Mouse (Mus musculus): ENCODE measurements at regions not wholly inside any gene's neighbourhood (a gene's known extent, or its start where the extent isn't known, plus 50 kb on each side); places are given as distances from the start of the nearest gene placed in this dataset.
"Not testable (repeated sequence)": the region's sequence is repeated elsewhere in the genome, so short reads cannot be mapped to it uniquely, and the experiment has no call there.

DNA sequence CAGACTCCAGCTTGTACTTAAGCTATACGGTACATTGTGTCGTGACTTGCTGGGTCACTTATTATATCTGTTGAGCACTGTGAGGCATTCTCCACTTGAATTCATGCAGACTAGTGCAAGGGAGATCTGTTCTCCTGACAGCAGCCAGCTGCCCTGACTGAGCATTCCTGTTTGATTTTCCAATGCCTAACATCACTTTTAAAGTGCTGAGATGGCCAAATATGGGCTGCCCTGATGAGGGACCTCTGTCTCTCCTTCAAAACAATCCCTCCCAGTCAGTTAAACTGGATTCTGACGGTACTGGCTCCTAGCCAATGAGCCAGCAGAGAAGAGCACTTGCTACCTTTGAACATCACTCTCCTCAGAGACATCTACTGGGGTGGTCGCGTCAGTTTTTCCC is 57.6 kb upstream of the Lekr1 start:
- no peaks in the 10 kb centered on the region for H3K9me3 ChIP-seq (ENCODE audit: control insufficient read depth, low read length)
- no peak overlapping the region for H3K4me3 ChIP-seq (replicated peaks; ENCODE audit: low read length)
- no peak for ATAC-seq
- no peaks in the 10 kb centered on the region for H3K27me3 ChIP-seq (replicated peaks; ENCODE audit: control insufficient read depth, insufficient read depth, low read length)
- WGBS, result 53% methylated on average over 5 of the region's 5 CpGs
- H3K27ac ChIP-seq (ENCODE audit: low read length), result no peak overlapping the region
- H3K9ac ChIP-seq (replicated peaks; ENCODE audit: low read depth, low read length), result no peak overlapping the region
- H3K36me3 ChIP-seq (ENCODE audit: control insufficient read depth, insufficient read depth), result no peaks in the 10 kb centered on the region
- no peak overlapping the region for H3K4me2 ChIP-seq (ENCODE audit: low read length)
- peaks cover 3% of the 10 kb centered on the region; the same call in 1 of the 2 replicates for H3K4me1 ChIP-seq (replicated peaks; ENCODE audit: control insufficient read depth, insufficient read depth, low read length)

DNA sequence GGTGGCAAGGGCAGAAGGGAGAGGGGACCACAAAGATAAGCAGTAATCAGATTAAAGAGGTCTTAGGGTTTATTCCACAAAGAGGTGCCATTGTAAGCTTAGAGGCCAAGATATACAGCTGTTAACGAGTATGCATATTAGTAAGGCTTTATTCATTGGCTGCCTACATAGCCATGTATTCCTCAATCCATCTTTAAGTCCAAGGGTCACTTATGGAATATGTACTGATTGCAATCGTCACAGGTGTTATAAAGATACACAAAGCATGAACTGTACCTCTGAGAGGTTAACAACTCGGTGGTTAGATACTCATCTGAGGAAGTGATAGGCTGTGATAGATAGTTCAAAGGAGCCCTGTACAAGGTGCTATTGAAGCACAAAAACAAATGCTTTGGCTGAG is 54.3 kb upstream of the Lekr1 start:
- Histone ChIP-seq H3K9ac (replicated peaks; ENCODE audit: low read depth, low read length) (no peak overlapping the region), H3K36me3 (ENCODE audit: control insufficient read depth, insufficient read depth) (no peaks in the 10 kb centered on the region), H3K9me3 (ENCODE audit: control insufficient read depth, low read length) (no peaks in the 10 kb centered on the region), H3K4me3 (replicated peaks; ENCODE audit: low read length) (no peak overlapping the region), H3K4me2 (ENCODE audit: low read length) (no peak overlapping the region), H3K27ac (ENCODE audit: low read length) (no peak overlapping the region), H3K27me3 (replicated peaks; ENCODE audit: control insufficient read depth, insufficient read depth, low read length) (no peaks in the 10 kb centered on the region), H3K4me1 (replicated peaks; ENCODE audit: control insufficient read depth, insufficient read depth, low read length) (peaks cover 3% of the 10 kb centered on the region; the same call in 1 of the 2 replicates)
- no peak for ATAC-seq
- 65% methylated on average over 3 of the region's 3 CpGs for WGBS

DNA sequence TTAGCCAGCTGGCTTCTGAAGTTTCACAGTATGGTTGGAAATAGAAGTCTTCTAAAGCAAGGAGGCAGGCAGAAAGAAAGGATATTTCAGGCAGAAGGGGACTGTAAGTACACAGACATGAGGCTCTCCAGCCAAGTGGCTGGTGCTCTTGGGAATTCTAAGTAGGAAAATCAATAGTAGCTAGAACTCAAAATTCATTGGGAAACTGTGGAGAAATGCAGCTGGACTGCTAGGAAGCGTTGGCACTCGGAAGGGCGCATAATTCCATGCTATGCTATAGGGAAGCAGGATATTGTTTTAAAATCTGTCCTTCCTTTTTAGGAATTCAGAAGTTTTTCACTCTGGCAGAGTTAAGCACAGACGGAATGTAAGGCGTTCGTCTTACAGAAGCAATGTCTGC is 53.6 kb upstream of the Lekr1 start:
- ATAC-seq, result peak; percentile 54; the same call in 1 of the 2 replicates
- 45% methylated on average over 6 of the region's 6 CpGs for WGBS

GRCm38 (mm10) chr3:65612968-65613367 is 53.1 kb upstream of the Lekr1 start:
- no peak overlapping the region for H3K4me3 ChIP-seq (replicated peaks; ENCODE audit: low read length)
- peaks cover 3% of the 10 kb centered on the region; the same call in 1 of the 2 replicates for H3K4me1 ChIP-seq (replicated peaks; ENCODE audit: control insufficient read depth, insufficient read depth, low read length)
- H3K9ac ChIP-seq (replicated peaks; ENCODE audit: low read depth, low read length), result no peak overlapping the region
- H3K27ac ChIP-seq (ENCODE audit: low read length), result peak overlapping the region; percentile 31; the same call in 1 of the 2 replicates
- no peaks in the 10 kb centered on the region for H3K27me3 ChIP-seq (replicated peaks; ENCODE audit: control insufficient read depth, insufficient read depth, low read length)
- no peak overlapping the region for H3K4me2 ChIP-seq (ENCODE audit: low read length)
- H3K36me3 ChIP-seq (ENCODE audit: control insufficient read depth, insufficient read depth), result no peaks in the 10 kb centered on the region
- WGBS, result 80% methylated on average over 6 of the region's 6 CpGs
- ATAC-seq, result no peak
- no peaks in the 10 kb centered on the region for H3K9me3 ChIP-seq (ENCODE audit: control insufficient read depth, low read length)

More for the DNA sequence above, 53.6 kb upstream of the Lekr1 start:
- Histone ChIP-seq H3K27ac (ENCODE audit: low read length) (no peak overlapping the region), H3K27me3 (replicated peaks; ENCODE audit: control insufficient read depth, insufficient read depth, low read length) (no peaks in the 10 kb centered on the region), H3K4me1 (replicated peaks; ENCODE audit: control insufficient read depth, insufficient read depth, low read length) (peaks cover 3% of the 10 kb centered on the region; the same call in 1 of the 2 replicates), H3K36me3 (ENCODE audit: control insufficient read depth, insufficient read depth) (no peaks in the 10 kb centered on the region), H3K9ac (replicated peaks; ENCODE audit: low read depth, low read length) (no peak overlapping the region), H3K4me3 (replicated peaks; ENCODE audit: low read length) (no peak overlapping the region), H3K4me2 (ENCODE audit: low read length) (no peak overlapping the region), H3K9me3 (ENCODE audit: control insufficient read depth, low read length) (no peaks in the 10 kb centered on the region)

- H3K36me3 ChIP-seq (ENCODE audit: control insufficient read depth, insufficient read depth); H3K4me1 ChIP-seq (replicated peaks; ENCODE audit: control insufficient read depth, insufficient read depth, low read length); H3K4me2 ChIP-seq (ENCODE audit: low read length); H3K9me3 ChIP-seq (ENCODE audit: control insufficient read depth, low read length); H3K4me3 ChIP-seq (replicated peaks; ENCODE audit: low read length); ATAC-seq; H3K27me3 ChIP-seq (replicated peaks; ENCODE audit: control insufficient read depth, insufficient read depth, low read length); H3K27ac ChIP-seq (ENCODE audit: low read length); H3K9ac ChIP-seq (replicated peaks; ENCODE audit: low read depth, low read length): not testable (repeated sequence)
- 88% methylated on average over 8 of the region's 8 CpGs for WGBS
Measured at GRCm38 (mm10) chr3:65614901-65615300, 51.1 kb upstream of the Lekr1 start.

All from forebrain, embryonic 16.5 days (tissue).